Mouse (Mus musculus) C2C12 (cell line): Measurements from ENCODE around the gene Maff. TPM values are rescaled to one million over a fixed set of nuclear protein-coding genes. Genes with fewer than 3 reads are reported as not detected.

Source experiments
- H3K27me3 ChIP-seq: one replicate; pipeline ENCODE4 v1.6.1; 2011; ENCODE audit not compliant: control insufficient read depth, insufficient read depth, insufficient read length
- H3K36me3 ChIP-seq: one replicate; pipeline ENCODE4 v1.6.1; 2011; ENCODE audit not compliant: control insufficient read depth, insufficient read depth
- H3K4me3 ChIP-seq: one replicate; pipeline ENCODE4 v1.5.1; 2011; ENCODE audit warnings: mild to moderate bottlenecking, control low read depth; ENCODE audit not compliant: poor library complexity, insufficient read depth, severe bottlenecking
- H3K79me2 ChIP-seq: one replicate; pipeline ENCODE4 v1.6.1; 2011; ENCODE audit not compliant: control insufficient read depth, insufficient read depth
- H3K79me3 ChIP-seq: one replicate; pipeline ENCODE4 v1.6.1; 2011; ENCODE audit warnings: low read depth, control low read depth
- H3ac ChIP-seq: one replicate; pipeline ENCODE3; 2011; ENCODE audit warnings: low read depth; ENCODE audit not compliant: control insufficient read depth, insufficient read length
- CEBPB ChIP-seq: IDR thresholded peaks from one replicate; pipeline ENCODE4 v1.6.1; 2011; ENCODE audit warnings: low read depth, mild to moderate bottlenecking, control low read depth, moderate library complexity
- CTCF ChIP-seq: IDR thresholded peaks from one replicate; pipeline ENCODE4 v1.5.1; 2011; ENCODE audit not compliant: control insufficient read depth, insufficient read depth, insufficient read length
- FOSL1 ChIP-seq: IDR thresholded peaks from one replicate; pipeline ENCODE4 v1.8.0; 2011; ENCODE audit warnings: mild to moderate bottlenecking, low read length; ENCODE audit not compliant: poor library complexity, insufficient read depth, severe bottlenecking
- MAX ChIP-seq: IDR thresholded peaks from one replicate; pipeline ENCODE4 v1.6.1; 2011; ENCODE audit warnings: mild to moderate bottlenecking, control low read depth
- MYOD1 ChIP-seq: IDR thresholded peaks from one replicate; pipeline ENCODE4 v1.6.1; 2011; ENCODE audit warnings: low read depth; ENCODE audit not compliant: control insufficient read depth, insufficient read length
- MYOG ChIP-seq: IDR thresholded peaks from one replicate; pipeline ENCODE4 v1.6.1; 2011; ENCODE audit not compliant: control insufficient read depth, insufficient read length; ENCODE audit errors: extremely low read depth
- USF1 ChIP-seq: IDR thresholded peaks from one replicate; pipeline ENCODE4 v1.6.1; 2011; ENCODE audit warnings: low read depth, mild to moderate bottlenecking, control low read depth, moderate library complexity
- polyA plus RNA-seq: library from polyadenylated mRNA; unstranded; fragments of >200 nt; fragmentation: generic; extraction: Trizol; gene quantifications from one replicate; pipeline ENCODE4 v1.2.1, GENCODE M21; 2012; ENCODE audit warnings: missing spikeins

The Maff gene
- polyA plus RNA-seq, 1 experiment: 24.8 TPM

GRCm38 (mm10) chr15:79306043-79306637, 40.3 kb upstream of the Maff start:
- Histone ChIP-seq H3K79me2 (no peaks in the 10 kb centered on the region), H3ac (no peak overlapping the region), H3K4me3 (no peak overlapping the region), H3K36me3 (peaks cover 32% of the 10 kb centered on the region), H3K79me3 (no peaks in the 10 kb centered on the region), H3K27me3 (no peaks in the 10 kb centered on the region)
- TF ChIP-seq CEBPB: no peak
- no peak for TF ChIP-seq MYOG
- TF ChIP-seq CTCF: no peak
- no peak for TF ChIP-seq MAX
- no peak for TF ChIP-seq FOSL1
- TF ChIP-seq USF1: no peak
- TF ChIP-seq MYOD1: no peak

GRCm38 (mm10) chr15:79307861-79308260, 38.6 kb upstream of the Maff start:
- no peaks in the 10 kb centered on the region for H3K79me3 ChIP-seq
- TF ChIP-seq FOSL1 (no peak), CEBPB (no peak), MAX (no peak), MYOG (no peak), USF1 (no peak), CTCF (no peak), MYOD1 (no peak)
- H3K4me3 ChIP-seq: no peak overlapping the region
- no peaks in the 10 kb centered on the region for H3K79me2 ChIP-seq
- no peak overlapping the region for H3ac ChIP-seq
- no peaks in the 10 kb centered on the region for H3K27me3 ChIP-seq
- H3K36me3 ChIP-seq: peaks cover 42% of the 10 kb centered on the region

- no peaks in the 10 kb centered on the region for H3K79me2 ChIP-seq
- H3K27me3 ChIP-seq: no peaks in the 10 kb centered on the region
- peaks cover 2% of the 10 kb centered on the region for H3K79me3 ChIP-seq
- H3K36me3 ChIP-seq: peaks cover 44% of the 10 kb centered on the region
- H3ac ChIP-seq: no peak overlapping the region
- no peak for TF ChIP-seq FOSL1
- TF ChIP-seq CEBPB: no peak
- TF ChIP-seq MYOG: no peak
- TF ChIP-seq MYOD1: no peak
- no peak for TF ChIP-seq USF1
- no peak for TF ChIP-seq CTCF
- no peak for TF ChIP-seq MAX
- H3K4me3 ChIP-seq: no peak overlapping the region
Observed at GRCm38 (mm10) chr15:79313848-79314369, 32.5 kb upstream of the Maff start.

- Histone ChIP-seq H3K4me3 (no peak overlapping the region), H3K36me3 (peaks cover 22% of the 10 kb centered on the region), H3K79me2 (peaks cover 58% of the 10 kb centered on the region), H3K79me3 (peaks cover 8% of the 10 kb centered on the region), H3ac (no peak overlapping the region), H3K27me3 (no peaks in the 10 kb centered on the region)
- TF ChIP-seq CEBPB (no peak), CTCF (no peak), USF1 (no peak), MAX (no peak), MYOG (no peak), FOSL1 (no peak), MYOD1 (no peak)
Observed at GRCm38 (mm10) chr15:79321733-79322190, 24.7 kb upstream of the Maff start.

GRCm38 (mm10) chr15:79322281-79322990, 24.0 kb upstream of the Maff start:
- H3K79me2 ChIP-seq: peaks cover 65% of the 10 kb centered on the region
- no peaks in the 10 kb centered on the region for H3K27me3 ChIP-seq
- peaks cover 17% of the 10 kb centered on the region for H3K36me3 ChIP-seq
- no peak for TF ChIP-seq CEBPB
- TF ChIP-seq USF1: no peak
- TF ChIP-seq MAX: no peak
- no peak for TF ChIP-seq CTCF
- no peak for TF ChIP-seq FOSL1
- TF ChIP-seq MYOD1: no peak
- no peak for TF ChIP-seq MYOG
- H3K79me3 ChIP-seq: peaks cover 8% of the 10 kb centered on the region
- H3ac ChIP-seq: no peak overlapping the region
- H3K4me3 ChIP-seq: no peak overlapping the region
